11 mouse cellular contexts compared by ENCODE assay signal in the genomic region with DNA sequence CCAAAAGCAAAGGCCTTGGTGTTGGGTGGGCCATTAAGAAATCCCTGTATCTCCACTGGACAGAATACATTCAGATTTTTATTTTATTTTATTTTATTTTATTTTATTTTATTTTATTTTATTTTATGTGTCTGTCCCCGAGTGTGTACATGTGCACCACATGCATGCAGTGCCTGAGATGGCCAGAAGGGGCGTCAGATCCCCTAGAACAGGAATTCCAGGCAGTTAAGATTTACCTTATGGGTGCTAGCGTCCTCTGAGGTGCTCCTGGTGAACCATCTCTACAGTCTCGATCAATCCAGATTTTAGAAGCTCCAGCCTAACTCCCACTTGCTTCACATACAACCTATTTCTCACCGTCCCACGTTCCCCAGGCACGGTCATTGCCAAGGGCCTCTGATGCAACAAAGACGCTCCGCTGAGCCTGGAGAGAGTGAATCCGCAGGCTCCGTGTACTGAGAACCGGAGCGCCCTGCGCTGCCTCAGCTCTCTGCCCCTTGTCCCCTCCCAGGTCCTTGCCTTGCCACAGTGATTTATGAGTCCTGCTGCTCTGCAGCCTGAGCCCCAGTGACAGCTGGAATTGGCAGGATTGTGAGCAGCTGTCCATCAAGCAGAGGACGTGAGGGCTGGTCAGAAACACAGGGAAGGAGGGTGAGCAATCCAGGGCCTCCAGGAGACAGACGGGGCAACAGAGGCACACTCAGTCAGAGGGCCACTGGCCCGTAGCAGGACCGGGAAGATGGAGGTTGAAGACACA. TPM values are rescaled to one million over a fixed set of nuclear protein-coding genes. Genes with fewer than 3 reads are reported as not detected.
A peak's percentile ranks its signal among the peaks of the same experiment; 100 is the strongest.
DNase-seq lines count a peak whose midpoint lies in the region; ATAC-seq and TF ChIP-seq lines count a peak whose summit lies in the region.
"Had no signal": no experiment of that assay in that cellular context is flagged by ENCODE, and none has a peak within 500 bp of the region (broad histone marks: within the 10 kb centered on the region; RNA-seq: fewer than 3 reads in every experiment).

No protein-coding gene starts in this region.

- intact Hi-C loops in left cerebral cortex, adult 2 months (cut with DNase I): no loop called here

- H3K4me1 ChIP-seq in forebrain, embryonic 14.5 days (ENCODE audit: control insufficient read depth, insufficient read depth, low read length): peaks cover 3% of the 10 kb centered on the region; the same call in 1 of the 2 replicates
- peaks cover 79% of the 10 kb centered on the region for H3K4me1 ChIP-seq in limb, embryonic 10.5 days
- peaks cover 49% of the 10 kb centered on the region for H3K4me1 ChIP-seq in neural tube, embryonic 11.5 days (ENCODE audit: control insufficient read depth, insufficient read depth, low read length)
- H3K4me1 ChIP-seq: stomach, embryonic 15.5 days had no signal

- ATAC-seq in forebrain, embryonic 14.5 days: no peak
- peak; percentile 51 for ATAC-seq in neural tube, embryonic 11.5 days (ENCODE audit: insufficient read depth, low FRiP score, low TSS enrichment)

- H3K27ac ChIP-seq in left cerebral cortex, adult 2 months: no peak overlapping the region
- peak overlapping the region; percentile 2; the same call in 1 of the 2 replicates for H3K27ac ChIP-seq in forebrain, embryonic 14.5 days (ENCODE audit: low read depth, low read length)
- H3K27ac ChIP-seq in limb, embryonic 10.5 days: peak overlapping the region; percentile 9; the same call in 1 of the 2 replicates
- peak overlapping the region; percentile 91 for H3K27ac ChIP-seq in neural tube, embryonic 11.5 days (ENCODE audit: low read depth, low read length)
- H3K27ac ChIP-seq: stomach, embryonic 15.5 days had no signal

- WGBS in forebrain, embryonic 14.5 days: 80% methylated on average over 18 of the region's 18 CpGs
- 69% methylated on average over 18 of the region's 18 CpGs for WGBS in limb, embryonic 10.5 days
- 38% methylated on average over 18 of the region's 18 CpGs for WGBS in neural tube, embryonic 11.5 days

- no peaks in the 10 kb centered on the region for H3K36me3 ChIP-seq in forebrain, embryonic 14.5 days (ENCODE audit: control insufficient read depth, insufficient read depth, low read length)
- H3K36me3 ChIP-seq in limb, embryonic 10.5 days: no peaks in the 10 kb centered on the region
- no peaks in the 10 kb centered on the region for H3K36me3 ChIP-seq in neural tube, embryonic 11.5 days (ENCODE audit: control insufficient read depth, insufficient read depth, low read length)
- H3K36me3 ChIP-seq: stomach, embryonic 15.5 days had no signal

- no peaks in the 10 kb centered on the region for H3K27me3 ChIP-seq in forebrain, embryonic 14.5 days (replicated peaks; ENCODE audit: control insufficient read depth, insufficient read depth, low read length)
- peaks cover 20% of the 10 kb centered on the region for H3K27me3 ChIP-seq in limb, embryonic 10.5 days (ENCODE audit: low read depth, poor library complexity, severe bottlenecking)
- H3K27me3 ChIP-seq in neural tube, embryonic 11.5 days (ENCODE audit: control insufficient read depth, insufficient read depth, low read length): no peaks in the 10 kb centered on the region
- H3K27me3 ChIP-seq: stomach, embryonic 15.5 days had no signal

- H3K4me3 ChIP-seq in left cerebral cortex, adult 2 months: no peak overlapping the region
- no peak overlapping the region for H3K4me3 ChIP-seq in forebrain, embryonic 14.5 days (ENCODE audit: low read depth, low read length)
- no peak overlapping the region for H3K4me3 ChIP-seq in limb, embryonic 10.5 days
- H3K4me3 ChIP-seq in neural tube, embryonic 11.5 days (ENCODE audit: low read depth, low read length): no peak overlapping the region
- H3K4me3 ChIP-seq: stomach, embryonic 15.5 days had no signal

- H3K9ac ChIP-seq in forebrain, embryonic 14.5 days (ENCODE audit: low read length): no peak overlapping the region
- peak overlapping the region; percentile 35 for H3K9ac ChIP-seq in neural tube, embryonic 11.5 days (ENCODE audit: low read length)
- H3K9ac ChIP-seq: stomach, embryonic 15.5 days had no signal

- H3K4me2 ChIP-seq in forebrain, embryonic 14.5 days (ENCODE audit: low read length): no peak overlapping the region
- H3K4me2 ChIP-seq in neural tube, embryonic 11.5 days (ENCODE audit: low read depth): no peak overlapping the region
- H3K4me2 ChIP-seq: stomach, embryonic 15.5 days had no signal

- TF ChIP-seq CTCF in left cerebral cortex, adult 2 months (IDR thresholded peaks at IDR 0.05): peak; percentile 27

- H3K9me3 ChIP-seq in forebrain, embryonic 14.5 days (replicated peaks; ENCODE audit: control insufficient read depth, low read length): no peaks in the 10 kb centered on the region
- H3K9me3 ChIP-seq in limb, embryonic 10.5 days (replicated peaks): no peaks in the 10 kb centered on the region
- no peaks in the 10 kb centered on the region for H3K9me3 ChIP-seq in neural tube, embryonic 11.5 days (ENCODE audit: control insufficient read depth, low read length)
- H3K9me3 ChIP-seq: stomach, embryonic 15.5 days had no signal

- no peak for DNase-seq in left cerebral cortex, adult 2 months (ENCODE audit: extremely low spot score in 1 of 2, low spot score in 2 of 2)
- DNase-seq in left cerebral cortex, adult 11 months (ENCODE audit: low spot score): no peak
- no peak for DNase-seq in forebrain, embryonic 14.5 days (ENCODE audit: low spot score)
- DNase-seq in limb, embryonic 10.5 days (ENCODE audit: low spot score): no peak
- peak; percentile 66 for DNase-seq in neural tube, embryonic 11.5 days (ENCODE audit: low spot score)
- no peak for DNase-seq in cerebellum, adult 18-20 months
- DNase-seq in urinary bladder, postnatal 14 days (ENCODE audit: low spot score): no peak
- no peak for DNase-seq in cerebellum, adult 8-10 months
- DNase-seq: heart, postnatal 4 days; lung, postnatal 10 days had no signal

RNA-seq across cellular contexts. Expression of a gene that starts 46.9 kb away (rescaled TPM):
- 1 to 10 TPM; 9.3 to 9.4 TPM for total RNA-seq in left cerebral cortex, adult 2 months (2021)
- 14.2 and 14.6 TPM in 2 replicates for polyA plus RNA-seq in forebrain, embryonic 14.5 days (2014; fragmentation: Nextera tagmentation; extraction: Ambion mirVana)
- 25.9 and 26.4 TPM in 2 replicates for polyA plus RNA-seq in limb, embryonic 10.5 days (2016; fragmentation: Nextera tagmentation; extraction: Ambion mirVana)
- 17.6 and 19.0 TPM in 2 replicates for polyA plus RNA-seq in neural tube, embryonic 11.5 days (2014; fragmentation: Nextera tagmentation; extraction: Ambion mirVana)

RNA-seq across cellular contexts. Expression of a gene that starts 50.7 kb away (rescaled TPM):
- 10 to 100 TPM; 92.7 to 94.0 TPM for total RNA-seq in left cerebral cortex, adult 2 months (2021)
- 22.2 and 24.4 TPM in 2 replicates for polyA plus RNA-seq in forebrain, embryonic 14.5 days (2014; fragmentation: Nextera tagmentation; extraction: Ambion mirVana)
- 20.6 and 22.3 TPM in 2 replicates for polyA plus RNA-seq in limb, embryonic 10.5 days (2016; fragmentation: Nextera tagmentation; extraction: Ambion mirVana)
- polyA plus RNA-seq in neural tube, embryonic 11.5 days (2014; fragmentation: Nextera tagmentation; extraction: Ambion mirVana): 34.1 and 36.1 TPM in 2 replicates
